Mouse (Mus musculus): ENCODE results near the gene Clic3.
"Not testable (repeated sequence)": the region's sequence is repeated elsewhere in the genome, so short reads cannot be mapped to it uniquely, and the experiment has no call there.

The Clic3 gene

GRCm38 (mm10) chr2:25456205-25456953, at the start of gene Clic3:
Gene Clic3, plus strand, starts transcription at chr2:25456838.
- DNase-seq (ENCODE audit: low spot score in 2 of 2): no peak

- peak in 1 of 2 experiments; percentile 10 for DNase-seq (ENCODE audit: low spot score in 2 of 2)
Observed at GRCm38 (mm10) chr2:25408908-25409307, 47.7 kb upstream of the Clic3 start.

GRCm38 (mm10) chr2:25413436-25413835, 43.2 kb upstream of the Clic3 start:
- not testable (repeated sequence) for DNase-seq (ENCODE audit: low spot score in 2 of 2)

- no peak for DNase-seq (ENCODE audit: low spot score in 2 of 2)
Observed at GRCm38 (mm10) chr2:25417426-25417825, 39.2 kb upstream of the Clic3 start.

GRCm38 (mm10) chr2:25421896-25422295, 34.7 kb upstream of the Clic3 start:
- DNase-seq (ENCODE audit: low spot score in 2 of 2): no peak

- peak in 1 of 2 experiments; percentile 41 for DNase-seq (ENCODE audit: low spot score in 2 of 2)
Observed at GRCm38 (mm10) chr2:25422587-25423410, 33.8 kb upstream of the Clic3 start, which contains the start of gene Fut7. Gene Fut7, plus strand, starts transcription at chr2:25423267.

GRCm38 (mm10) chr2:25423626-25424025, 33.0 kb upstream of the Clic3 start:
- no peak for DNase-seq (ENCODE audit: low spot score in 2 of 2)

GRCm38 (mm10) chr2:25425481-25425880, 31.2 kb upstream of the Clic3 start:
- peak in 1 of 2 experiments; percentile 60 for DNase-seq (ENCODE audit: low spot score in 2 of 2)

GRCm38 (mm10) chr2:25426721-25427191, 29.9 kb upstream of the Clic3 start:
- DNase-seq (ENCODE audit: low spot score in 2 of 2): peak; percentile 68 to 88

GRCm38 (mm10) chr2:25427256-25427655, 29.4 kb upstream of the Clic3 start:
- DNase-seq (ENCODE audit: low spot score in 2 of 2): no peak

GRCm38 (mm10) chr2:25428442-25429236, 28.0 kb upstream of the Clic3 start, which contains the start of gene Abca2:
Gene Abca2, plus strand, starts transcription at chr2:25428703.
- peak; percentile 92 to 98 for DNase-seq (ENCODE audit: low spot score in 2 of 2)

- DNase-seq (ENCODE audit: low spot score in 2 of 2): peak in 1 of 2 experiments; percentile 58
Observed at GRCm38 (mm10) chr2:25429435-25430180, 27.0 kb upstream of the Clic3 start.

GRCm38 (mm10) chr2:25430395-25431233, 26.0 kb upstream of the Clic3 start:
- peak in 1 of 2 experiments; percentile 63 for DNase-seq (ENCODE audit: low spot score in 2 of 2)

GRCm38 (mm10) chr2:25431308-25431855, 25.3 kb upstream of the Clic3 start:
- DNase-seq (ENCODE audit: low spot score in 2 of 2): peak in 1 of 2 experiments; percentile 57

- peak in 1 of 2 experiments; percentile 63 for DNase-seq (ENCODE audit: low spot score in 2 of 2)
Observed at GRCm38 (mm10) chr2:25432326-25433098, 24.1 kb upstream of the Clic3 start.

GRCm38 (mm10) chr2:25433101-25433500, 23.5 kb upstream of the Clic3 start:
- DNase-seq (ENCODE audit: low spot score in 2 of 2): no peak

GRCm38 (mm10) chr2:25434292-25434691, 22.3 kb upstream of the Clic3 start:
- DNase-seq (ENCODE audit: low spot score in 2 of 2): peak in 1 of 2 experiments; percentile 58

GRCm38 (mm10) chr2:25436286-25436820, 20.3 kb upstream of the Clic3 start:
- no peak for DNase-seq (ENCODE audit: low spot score in 2 of 2)

Measured in spleen, postnatal 4 days (tissue).